Mouse (Mus musculus) hindbrain, embryonic 15.5 days (tissue): Measurements from ENCODE around the gene Rbm34. TPM values are rescaled to one million over a fixed set of nuclear protein-coding genes. Genes with fewer than 3 reads are reported as not detected.

Source experiments
- ATAC-seq: fragments of 200-750 bp; cut with Nextera tagmentation; 2 replicates; pipeline ENCODE4 v1.8.0; 2017; ENCODE audit warnings: low read depth, moderate number of reproducible peaks, moderate TSS enrichment; ENCODE audit not compliant: low FRiP score
- H3K27ac ChIP-seq: fragments of 300-500 bp; sonication (generic); replicated peaks from 2 replicates; pipeline ENCODE4 v1.5.1; 2015; ENCODE audit warnings: mild to moderate bottlenecking, inconsistent platforms
- H3K27me3 ChIP-seq: fragments of 300-500 bp; sonication (generic); 2 replicates; pipeline ENCODE4 v1.6.1; 2015; ENCODE audit warnings: control low read depth, inconsistent platforms
- H3K36me3 ChIP-seq: fragments of 300-500 bp; sonication (generic); 2 replicates; pipeline ENCODE4 v1.6.1; 2015; ENCODE audit warnings: control low read depth, inconsistent platforms
- H3K4me1 ChIP-seq: fragments of 300-500 bp; sonication (generic); replicated peaks from 2 replicates; pipeline ENCODE4 v1.6.1; 2015; ENCODE audit warnings: control low read depth, inconsistent platforms
- H3K4me2 ChIP-seq: fragments of 300-500 bp; sonication (generic); 2 replicates; pipeline ENCODE4 v1.6.1; 2015; ENCODE audit warnings: moderate library complexity, mild to moderate bottlenecking, inconsistent platforms
- H3K4me3 ChIP-seq: fragments of 300-500 bp; sonication (generic); 2 replicates; pipeline ENCODE4 v1.5.1; 2015; ENCODE audit warnings: mild to moderate bottlenecking, inconsistent platforms
- H3K9ac ChIP-seq: fragments of 300-500 bp; sonication (generic); 2 replicates; pipeline ENCODE4 v1.6.1; 2015; ENCODE audit warnings: inconsistent platforms
- H3K9me3 ChIP-seq: fragments of 300-500 bp; sonication (generic); 2 replicates; pipeline ENCODE4 v1.6.1; 2016; ENCODE audit warnings: control low read depth, inconsistent platforms
- WGBS: fragments of 180-500 bp; shearing (Covaris S2); methylation state at CpG from one replicate; pipeline ENCODE4 v1.1.7; 2015; 5-methylcytosine and 5-hydroxymethylcytosine counted together
- polyA plus RNA-seq: library from polyadenylated mRNA; unstranded; fragments of >200 nt; fragmentation: Nextera tagmentation; extraction: Ambion mirVana; gene quantifications from 2 replicates; pipeline ENCODE4 v1.2.1, GENCODE M21; 2015

Rbm34 gene
- polyA plus RNA-seq, 1 experiment from 2014 or later = 25.2 TPM

DNA sequence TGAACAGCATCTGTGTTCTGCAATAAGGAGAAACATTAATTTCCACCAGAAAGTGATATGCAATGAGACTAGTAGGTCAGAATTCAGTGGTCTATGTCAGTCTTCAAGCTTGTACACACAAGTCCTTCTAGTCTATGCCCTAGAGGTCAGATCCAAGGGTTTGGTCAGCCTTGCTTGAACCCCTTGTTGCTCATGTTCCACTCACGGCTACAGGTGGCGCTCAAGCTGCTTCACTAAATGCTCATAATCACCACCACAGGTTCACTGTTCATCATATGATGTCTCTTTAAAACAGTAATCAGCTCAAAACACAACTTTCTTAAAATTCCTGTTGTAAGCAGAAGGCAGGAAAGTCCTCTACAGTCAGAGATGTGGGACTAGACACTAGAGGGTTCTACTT lies 21.3 kb downstream of the Rbm34 start:
- H3K9ac ChIP-seq = no peak overlapping the region
- no peak for ATAC-seq
- peaks cover 9% of the 10 kb centered on the region for H3K4me1 ChIP-seq
- peaks cover 45% of the 10 kb centered on the region for H3K36me3 ChIP-seq
- H3K27ac ChIP-seq = no peak overlapping the region
- H3K9me3 ChIP-seq = no peaks in the 10 kb centered on the region
- no peaks in the 10 kb centered on the region for H3K27me3 ChIP-seq
- WGBS = 84% methylated on average over 2 of the region's 2 CpGs
- H3K4me2 ChIP-seq = no peak overlapping the region
- no peak overlapping the region for H3K4me3 ChIP-seq

GRCm38 (mm10) chr8:126946444-126946843 lies 24.4 kb downstream of the Rbm34 start:
- H3K4me1 ChIP-seq = peaks cover 33% of the 10 kb centered on the region
- no peak overlapping the region for H3K4me3 ChIP-seq
- H3K9ac ChIP-seq = no peak overlapping the region
- H3K27me3 ChIP-seq = no peaks in the 10 kb centered on the region
- H3K9me3 ChIP-seq = no peaks in the 10 kb centered on the region
- peaks cover 28% of the 10 kb centered on the region for H3K36me3 ChIP-seq
- no peak overlapping the region; the same call in 1 of the 2 replicates for H3K27ac ChIP-seq
- peak overlapping the region; percentile 63 for H3K4me2 ChIP-seq
- no peak for ATAC-seq
- 73% methylated on average over 7 of the region's 7 CpGs for WGBS

DNA sequence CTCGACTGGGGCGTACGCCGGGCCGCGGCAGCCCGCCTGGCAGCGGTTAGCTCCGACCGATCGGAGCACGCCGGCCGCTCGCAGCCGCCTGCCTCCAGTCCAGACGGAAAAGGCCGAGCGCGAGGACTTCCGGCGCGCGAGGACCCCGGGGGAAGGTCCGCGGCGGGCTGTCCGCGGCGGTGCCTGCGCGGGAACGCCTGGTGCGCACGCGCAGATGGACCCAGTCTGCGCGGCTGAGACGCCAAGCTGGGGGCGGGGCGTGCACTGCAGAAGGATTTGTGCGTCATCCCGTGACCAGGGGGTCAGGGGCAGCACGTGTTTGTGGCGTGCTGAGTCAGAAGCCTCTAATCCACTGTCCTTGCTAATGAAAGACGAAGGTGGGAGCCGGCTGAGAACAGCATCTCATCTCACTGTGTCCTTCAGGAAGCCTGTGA lies 25.1 kb downstream of the Rbm34 start, which contains the start of gene Tomm20:
Tomm20 (minus strand) TSS at position 115 of the 434 bp plus-strand sequence.
- ATAC-seq = peak; percentile 93
- peak within 1 kb of the TSS; percentile 87 for H3K9ac ChIP-seq

GRCm38 (mm10) chr8:126944781-126945691 lies 25.8 kb downstream of the Rbm34 start:
- Histone ChIP-seq H3K9ac (peak overlapping the region; percentile 87), H3K27ac (peak overlapping the region; percentile 83), H3K4me1 (peaks cover 33% of the 10 kb centered on the region), H3K9me3 (no peaks in the 10 kb centered on the region), H3K36me3 (peaks cover 15% of the 10 kb centered on the region), H3K27me3 (no peaks in the 10 kb centered on the region), H3K4me3 (peak overlapping the region; percentile 94), H3K4me2 (peak overlapping the region; percentile 98)
- peak; percentile 75 for ATAC-seq
- WGBS = under 1% methylated on average over 46 of the region's 46 CpGs

More for the DNA sequence above, 25.1 kb downstream of the Rbm34 start, which contains the start of gene Tomm20:
- Histone ChIP-seq H3K4me2 (peak within 1 kb of the TSS; percentile 98), H3K4me3 (peak within 1 kb of the TSS; percentile 94), H3K9me3 (no peaks in the 10 kb centered on the region), H3K36me3 (peaks cover 23% of the 10 kb centered on the region), H3K27me3 (no peaks in the 10 kb centered on the region), H3K4me1 (peaks cover 33% of the 10 kb centered on the region), H3K27ac (peak within 1 kb of the TSS; percentile 83)
- WGBS = under 1% methylated on average over 48 of the region's 48 CpGs

GRCm38 (mm10) chr8:126943565-126943964 lies 27.3 kb downstream of the Rbm34 start:
- Histone ChIP-seq H3K27me3 (no peaks in the 10 kb centered on the region), H3K9me3 (no peaks in the 10 kb centered on the region), H3K27ac (no peak overlapping the region), H3K4me1 (peaks cover 33% of the 10 kb centered on the region), H3K4me2 (peak overlapping the region; percentile 98), H3K36me3 (peaks cover 16% of the 10 kb centered on the region), H3K9ac (no peak overlapping the region), H3K4me3 (no peak overlapping the region)
- WGBS = 92% methylated on average over 7 of the region's 7 CpGs
- no peak for ATAC-seq

DNA sequence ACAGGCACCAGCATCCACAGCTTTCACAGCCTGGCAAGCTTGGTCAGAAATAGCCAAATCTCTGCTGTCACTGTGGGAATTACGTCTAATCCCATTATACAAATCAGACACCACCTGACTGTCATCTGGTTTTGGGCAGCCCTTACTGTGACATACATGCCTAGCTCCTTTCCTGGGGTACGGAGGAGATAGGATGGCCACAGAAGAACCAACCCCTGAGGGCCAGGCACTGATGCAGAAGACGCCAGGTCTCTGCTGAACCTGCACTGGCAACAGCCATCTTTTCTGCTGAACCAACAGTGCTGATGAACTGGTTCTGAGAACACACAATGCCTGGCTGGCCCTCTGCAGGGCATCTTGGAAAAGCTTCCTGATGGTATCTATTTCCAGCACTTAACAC lies 33.5 kb downstream of the Rbm34 start:
- Histone ChIP-seq H3K4me2 (no peak overlapping the region), H3K9ac (no peak overlapping the region), H3K4me1 (0 out of 2 replicates have a peak, but pooled peaks cover 7% of the 10 kb centered on the region), H3K36me3 (peaks cover 56% of the 10 kb centered on the region), H3K9me3 (no peaks in the 10 kb centered on the region), H3K27me3 (no peaks in the 10 kb centered on the region), H3K4me3 (no peak overlapping the region), H3K27ac (no peak overlapping the region)
- 89% methylated on average over 3 of the region's 3 CpGs for WGBS
- ATAC-seq = no peak

- Histone ChIP-seq H3K4me2 (no peak overlapping the region), H3K9ac (no peak overlapping the region), H3K4me3 (no peak overlapping the region), H3K4me1 (no peaks in the 10 kb centered on the region), H3K36me3 (peaks cover 66% of the 10 kb centered on the region), H3K9me3 (no peaks in the 10 kb centered on the region), H3K27ac (no peak overlapping the region), H3K27me3 (no peaks in the 10 kb centered on the region)
- no peak for ATAC-seq
Observed at GRCm38 (mm10) chr8:126935932-126936331, 34.9 kb downstream of the Rbm34 start.

GRCm38 (mm10) chr8:126935387-126935786 lies 35.5 kb downstream of the Rbm34 start:
- 99% methylated on average over 2 of the region's 2 CpGs for WGBS

GRCm38 (mm10) chr8:126932656-126933055 lies 38.2 kb downstream of the Rbm34 start:
- Histone ChIP-seq H3K9me3 (no peaks in the 10 kb centered on the region), H3K27me3 (no peaks in the 10 kb centered on the region), H3K36me3 (peaks cover 51% of the 10 kb centered on the region), H3K27ac (no peak overlapping the region), H3K4me1 (no peaks in the 10 kb centered on the region), H3K9ac (no peak overlapping the region), H3K4me3 (no peak overlapping the region), H3K4me2 (no peak overlapping the region)
- ATAC-seq = no peak
- 87% methylated on average over 1 of the region's 1 CpGs for WGBS

More at GRCm38 (mm10) chr8:126935387-126935786, 35.5 kb downstream of the Rbm34 start:
- no peak overlapping the region for H3K27ac ChIP-seq
- H3K9ac ChIP-seq = no peak overlapping the region
- no peak overlapping the region for H3K4me2 ChIP-seq
- no peak for ATAC-seq
- peaks cover 66% of the 10 kb centered on the region for H3K36me3 ChIP-seq
- H3K27me3 ChIP-seq = no peaks in the 10 kb centered on the region
- no peak overlapping the region for H3K4me3 ChIP-seq
- H3K9me3 ChIP-seq = no peaks in the 10 kb centered on the region
- H3K4me1 ChIP-seq = no peaks in the 10 kb centered on the region

- Histone ChIP-seq H3K9ac (no peak overlapping the region), H3K9me3 (no peaks in the 10 kb centered on the region), H3K27ac (no peak overlapping the region), H3K36me3 (peaks cover 48% of the 10 kb centered on the region), H3K4me1 (no peaks in the 10 kb centered on the region), H3K4me3 (no peak overlapping the region), H3K4me2 (no peak overlapping the region), H3K27me3 (no peaks in the 10 kb centered on the region)
- 94% methylated on average over 1 of the region's 1 CpGs for WGBS
- ATAC-seq = no peak
Observed at GRCm38 (mm10) chr8:126932249-126932648, 38.6 kb downstream of the Rbm34 start.

DNA sequence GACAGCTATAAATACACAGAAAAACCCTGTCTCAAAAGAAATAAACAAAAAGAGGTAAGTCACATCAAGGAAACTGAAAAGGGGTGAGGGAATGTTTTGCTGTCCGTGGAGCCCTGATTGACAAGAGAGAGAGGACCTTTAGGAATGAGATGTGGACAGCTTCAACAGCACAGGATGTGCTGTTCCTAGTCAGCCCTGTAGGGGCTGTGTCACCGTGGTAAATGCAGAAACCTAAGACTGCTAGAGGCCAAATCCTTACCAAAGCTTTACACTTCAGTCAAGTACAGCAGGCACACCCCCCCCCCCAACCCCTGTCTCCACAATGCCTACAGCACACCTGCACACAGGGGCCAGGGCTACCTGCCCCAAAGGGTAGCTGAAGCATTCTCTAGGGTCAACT lies 39.2 kb downstream of the Rbm34 start:
- Histone ChIP-seq H3K27me3 (no peaks in the 10 kb centered on the region), H3K9ac (no peak overlapping the region), H3K27ac (no peak overlapping the region), H3K9me3 (no peaks in the 10 kb centered on the region), H3K4me3 (no peak overlapping the region), H3K4me2 (no peak overlapping the region), H3K4me1 (no peaks in the 10 kb centered on the region), H3K36me3 (peaks cover 42% of the 10 kb centered on the region)
- no peak for ATAC-seq
- 44% methylated on average over 2 of the region's 2 CpGs for WGBS

DNA sequence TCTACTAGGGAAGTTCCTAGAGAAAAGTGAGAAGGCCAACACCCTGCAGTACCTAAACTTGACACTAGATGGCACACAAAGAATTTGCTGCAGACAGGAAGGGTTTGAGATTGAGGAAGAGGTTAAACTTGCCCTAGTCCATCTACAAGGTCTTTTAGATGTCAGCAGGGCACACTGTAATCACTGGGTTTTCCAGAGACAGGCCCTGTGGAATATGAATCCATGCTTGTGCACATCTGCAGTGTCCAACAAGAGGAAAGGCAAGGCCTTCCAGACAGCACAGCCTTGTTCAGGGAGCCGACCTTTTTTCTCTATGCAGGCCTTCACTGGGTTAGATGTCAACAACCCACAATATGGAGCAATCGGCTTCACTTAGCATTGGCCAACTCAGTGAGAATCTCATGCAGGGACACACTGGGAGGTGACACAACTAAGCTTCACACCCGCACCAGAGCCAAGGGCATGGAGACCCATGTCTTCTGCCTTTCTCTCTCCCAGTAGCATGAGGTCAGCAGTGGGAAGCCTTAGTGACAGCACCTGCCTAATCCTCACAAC lies 41.2 kb downstream of the Rbm34 start:
- WGBS = 78% methylated on average over 3 of the region's 3 CpGs
- H3K27ac ChIP-seq = no peak overlapping the region
- peaks cover 28% of the 10 kb centered on the region for H3K36me3 ChIP-seq
- H3K9me3 ChIP-seq = no peaks in the 10 kb centered on the region
- no peaks in the 10 kb centered on the region for H3K4me1 ChIP-seq
- ATAC-seq = no peak
- no peak overlapping the region for H3K9ac ChIP-seq
- H3K27me3 ChIP-seq = no peaks in the 10 kb centered on the region
- no peak overlapping the region for H3K4me3 ChIP-seq
- H3K4me2 ChIP-seq = no peak overlapping the region
